Mouse (Mus musculus) left cerebral cortex, adult 8-10 months (tissue): ENCODE data around the gene Sec61a2. TPM values are rescaled to one million over a fixed set of nuclear protein-coding genes. Genes with fewer than 3 reads are reported as not detected.

ENCODE experiments used
- DNase-seq, 2 experiments: peaks; one replicate each; pipeline ENCODE4 v3.0.0; 2022; ENCODE audit warnings: low spot score in 2 of 2
- total RNA-seq, 4 experiments: library from RNA; stranded (reverse); gene quantifications; 2 replicates each; pipeline ENCODE4 v1.2.4; 2022

Gene Sec61a2
- total RNA-seq, 4 experiments from 2014 or later = 78.9 to 85.8 (median 83.9) TPM

- peak in 1 of 2 experiments; percentile 30 for DNase-seq
Measured at GRCm38 (mm10) chr2:5889412-5889811, 5.8 kb downstream of the Sec61a2 start.

GRCm38 (mm10) chr2:5888865-5889264 is 6.4 kb downstream of the Sec61a2 start:
- DNase-seq = no peak

- DNase-seq = no peak
Measured at GRCm38 (mm10) chr2:5877446-5877845, 17.8 kb downstream of the Sec61a2 start.

GRCm38 (mm10) chr2:5869746-5870145 is 25.5 kb downstream of the Sec61a2 start:
- no peak for DNase-seq

GRCm38 (mm10) chr2:5867681-5868080 is 27.6 kb downstream of the Sec61a2 start:
- DNase-seq = no peak

GRCm38 (mm10) chr2:5862834-5863233 is 32.4 kb downstream of the Sec61a2 start, which contains the start of gene Gm13199:
Gene Gm13199, minus strand, starts transcription at chr2:5862934.
- no peak for DNase-seq

GRCm38 (mm10) chr2:5851866-5852265 is 43.4 kb downstream of the Sec61a2 start:
- DNase-seq = no peak

GRCm38 (mm10) chr2:5851116-5851515 is 44.1 kb downstream of the Sec61a2 start:
- no peak for DNase-seq

GRCm38 (mm10) chr2:5845826-5846225 is 49.4 kb downstream of the Sec61a2 start:
- no peak for DNase-seq

- peak; percentile 86 to 92 for DNase-seq
Measured at GRCm38 (mm10) chr2:5844873-5845631, 50.2 kb downstream of the Sec61a2 start, which contains the start of the genes Nudt5 and Cdc123. Gene Nudt5, plus strand, starts transcription at chr2:5845019. Gene Cdc123, minus strand, starts transcription at chr2:5845164.

- no peak for DNase-seq
Measured at GRCm38 (mm10) chr2:5844181-5844872, 50.9 kb downstream of the Sec61a2 start.

- DNase-seq = no peak
Measured at GRCm38 (mm10) chr2:5840815-5841214, 54.4 kb downstream of the Sec61a2 start.

- no peak for DNase-seq
Measured at GRCm38 (mm10) chr2:5825265-5825913, 69.8 kb downstream of the Sec61a2 start.

- no peak for DNase-seq
Measured at GRCm38 (mm10) chr2:5824685-5825084, 70.5 kb downstream of the Sec61a2 start.

GRCm38 (mm10) chr2:5824213-5824612 is 71.0 kb downstream of the Sec61a2 start:
- DNase-seq = no peak

- DNase-seq = no peak
Measured at GRCm38 (mm10) chr2:5822449-5822848, 72.8 kb downstream of the Sec61a2 start.

GRCm38 (mm10) chr2:5821264-5821663 is 74.0 kb downstream of the Sec61a2 start:
- DNase-seq = no peak

Other genes with a start within 250 kb of the Sec61a2 start
- 100 to 1,000 TPM; 110 to 134 (median 127) TPM for gene Camk1d, start 180.9 kb downstream of the Sec61a2 start, total RNA-seq
- 10 to 100 TPM; 17.8 to 21.9 (median 19.9) TPM for gene Nudt5, start 50.4 kb downstream of the Sec61a2 start, total RNA-seq
- 100 to 1,000 TPM; 124 to 161 (median 146) TPM for gene Cdc123, start 50.3 kb downstream of the Sec61a2 start, total RNA-seq
- 1 to 10 TPM in 2 of 4 experiments, under 1 TPM in 2; 0.56 to 2.1 (median 1.1) TPM for gene Gm13199, start 32.5 kb downstream of the Sec61a2 start, total RNA-seq
- 10 to 100 TPM in 3 of 4 experiments, 1 to 10 TPM in 1; 8.4 to 14.5 (median 11.0) TPM for gene Dhtkd1, start 47.4 kb upstream of the Sec61a2 start, total RNA-seq
- gene Upf2, start 56.0 kb upstream of the Sec61a2 start, total RNA-seq = 10 to 100 TPM; 38.0 to 46.0 (median 38.7) TPM
- gene Proser2, start 234.8 kb upstream of the Sec61a2 start, total RNA-seq = 1 to 10 TPM; 2.1 to 3.7 (median 2.4) TPM